In genomic region chr16:22795497-22795896, GRCm38 (mm10) we compare ENCODE assay signal across 12 mouse cellular contexts. TPM values are rescaled to one million over a fixed set of nuclear protein-coding genes. Genes with fewer than 3 reads are reported as not detected.
DNase-seq lines count a peak whose midpoint lies in the region; ATAC-seq lines count a peak whose summit lies in the region.
"Had no signal": no experiment of that assay in that cellular context is flagged by ENCODE, and none has a peak within 500 bp of the region (broad histone marks: within the 10 kb centered on the region; RNA-seq: fewer than 3 reads in every experiment).

No protein-coding gene starts in this region.

- no peak for ATAC-seq in heart, embryonic 11.5 days (replicated peaks; ENCODE audit: insufficient number of reproducible peaks, low FRiP score, low TSS enrichment)
- no peak for ATAC-seq in forebrain, embryonic 16.5 days

- DNase-seq in heart, postnatal 10 days: peak; percentile 18 to 29
- DNase-seq in ovary, postnatal 36 days (ENCODE audit: low spot score): peak; percentile 17
- no peak for DNase-seq in ovary, postnatal 14 days (ENCODE audit: low spot score)
- DNase-seq in embryo, embryonic 9.5 days (ENCODE audit: extremely low spot score): peak; percentile 20
- no peak for DNase-seq in right cerebral cortex, postnatal 36 days (ENCODE audit: low spot score in 2 of 2)
- no peak for DNase-seq in layer of hippocampus, adult 8-10 months (ENCODE audit: low spot score in 2 of 2)

- H3K4me2 ChIP-seq in heart, embryonic 11.5 days: no peak overlapping the region
- H3K4me2 ChIP-seq in forebrain, embryonic 16.5 days (ENCODE audit: low read length): no peak overlapping the region
- H3K4me2 ChIP-seq: neural tube, embryonic 12.5 days had no signal

- 83% methylated on average over 3 of the region's 3 CpGs for WGBS in heart, embryonic 11.5 days (ENCODE audit: insufficient replicate concordance)
- WGBS in forebrain, embryonic 16.5 days: 55% methylated on average over 3 of the region's 3 CpGs

- H3K36me3 ChIP-seq in heart, embryonic 11.5 days (ENCODE audit: control insufficient read depth, insufficient read depth, low read length): no peaks in the 10 kb centered on the region
- H3K36me3 ChIP-seq in forebrain, embryonic 16.5 days (ENCODE audit: control insufficient read depth, insufficient read depth): no peaks in the 10 kb centered on the region
- H3K36me3 ChIP-seq: neural tube, embryonic 12.5 days had no signal

- peaks cover 5% of the 10 kb centered on the region; the same call in 1 of the 2 replicates for H3K4me1 ChIP-seq in heart, embryonic 11.5 days (ENCODE audit: control insufficient read depth, insufficient read depth, low read length)
- peaks cover 5% of the 10 kb centered on the region for H3K4me1 ChIP-seq in forebrain, embryonic 16.5 days (replicated peaks; ENCODE audit: control insufficient read depth, insufficient read depth, low read length)

- intact Hi-C loops in heart, postnatal 10 days (cut with DNase I): loop anchor here (5.0 kb wide), 1 partner anchor 143 kb away; no protein-coding TSS in a partner anchor

- H3K9me3 ChIP-seq in heart, embryonic 11.5 days (replicated peaks; ENCODE audit: control insufficient read depth, low read length): no peaks in the 10 kb centered on the region
- H3K9me3 ChIP-seq in forebrain, embryonic 16.5 days (ENCODE audit: control insufficient read depth, low read length): no peaks in the 10 kb centered on the region
- H3K9me3 ChIP-seq: neural tube, embryonic 12.5 days had no signal

- H3K9ac ChIP-seq in heart, embryonic 11.5 days (ENCODE audit: low read depth, low read length): no peak overlapping the region
- H3K9ac ChIP-seq in forebrain, embryonic 16.5 days (replicated peaks; ENCODE audit: low read depth, low read length): no peak overlapping the region
- H3K9ac ChIP-seq: neural tube, embryonic 12.5 days had no signal

- H3K27ac ChIP-seq in heart, embryonic 11.5 days (ENCODE audit: low read depth, low read length): no peak overlapping the region
- no peak overlapping the region for H3K27ac ChIP-seq in forebrain, embryonic 16.5 days (ENCODE audit: low read length)
- H3K27ac ChIP-seq: neural tube, embryonic 12.5 days had no signal

- no peak overlapping the region for H3K4me3 ChIP-seq in heart, embryonic 11.5 days (ENCODE audit: low read depth, low read length)
- no peak overlapping the region for H3K4me3 ChIP-seq in forebrain, embryonic 16.5 days (replicated peaks; ENCODE audit: low read length)
- H3K4me3 ChIP-seq: neural tube, embryonic 12.5 days had no signal

- H3K27me3 ChIP-seq in heart, embryonic 11.5 days (ENCODE audit: control insufficient read depth, insufficient read depth, low read length): no peaks in the 10 kb centered on the region
- no peaks in the 10 kb centered on the region for H3K27me3 ChIP-seq in forebrain, embryonic 16.5 days (replicated peaks; ENCODE audit: control insufficient read depth, insufficient read depth, low read length)

RNA-seq across cellular contexts. Expression of gene Crygs, which starts 15.9 kb away (rescaled TPM):
- not detected for total RNA-seq in heart, postnatal 10 days (2021)
- 0.24 TPM in 1 of 2 replicates, not detected in the other for polyA plus RNA-seq in heart, embryonic 11.5 days (2014; fragmentation: Nextera tagmentation; extraction: Ambion mirVana)
- not detected for total RNA-seq in layer of hippocampus, adult 8-10 months (2022)
- polyA plus RNA-seq in forebrain, embryonic 16.5 days (2015; fragmentation: Nextera tagmentation; extraction: Ambion mirVana): not detected in 2 replicates
- total RNA-seq: heart, postnatal 36 days had no signal
- polyA plus RNA-seq: embryonic facial prominence, embryonic 14.5 days; limb, embryonic 14.5 days; neural tube, embryonic 12.5 days had no signal

Comparison
In these comparisons a context has a peak if more than half of its experiments do, and no peak if none do; other contexts are left out.
1. DNase-seq: peak in heart, postnatal 10 days (2 of 2), ovary, postnatal 36 days (single experiment) and embryo, embryonic 9.5 days (single experiment); none in ovary, postnatal 14 days (single experiment), right cerebral cortex, postnatal 36 days (0 of 2) and layer of hippocampus, adult 8-10 months (0 of 2).